In the genomic region with DNA sequence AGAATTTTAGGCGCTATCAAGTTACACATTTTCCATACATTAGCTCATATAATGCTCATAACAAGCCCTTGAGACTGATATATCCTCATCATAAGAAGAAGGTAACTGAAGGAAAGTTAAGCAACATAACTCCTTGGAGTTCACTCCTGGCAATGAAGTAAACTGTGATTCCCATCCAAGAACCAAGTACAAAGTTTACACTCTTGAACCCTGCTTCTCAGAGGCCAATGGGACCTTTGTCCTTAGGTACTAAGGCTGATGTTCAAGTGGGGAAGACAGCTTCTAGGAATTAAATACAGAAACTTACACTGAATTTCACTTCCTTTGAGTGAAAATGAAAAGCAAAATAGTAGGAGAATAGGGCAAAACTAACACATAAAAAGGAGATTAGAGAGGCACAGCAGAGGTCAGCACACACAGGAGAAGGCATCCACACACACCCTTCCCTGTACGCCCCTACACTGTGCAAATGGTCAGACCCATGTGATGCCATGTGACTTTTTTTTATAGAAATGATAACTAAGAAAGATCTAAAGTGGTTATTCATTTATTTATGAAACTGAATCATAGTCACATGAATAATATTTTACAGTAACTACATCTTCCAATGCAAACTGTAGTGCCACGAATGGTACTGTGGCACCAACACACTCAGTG, we compare ENCODE assay signal across 17 mouse cellular contexts.
"Had no signal": no experiment of that assay in that cellular context is flagged by ENCODE, and none has a peak within 500 bp of the region (broad histone marks: within the 10 kb centered on the region; RNA-seq: fewer than 3 reads in every experiment).

No protein-coding gene starts in this region.

- H3K9ac ChIP-seq: limb, embryonic 13.5 days; liver, embryonic 13.5 days; midbrain, embryonic 12.5 days; midbrain, embryonic 15.5 days; neural tube, embryonic 13.5 days; stomach, embryonic 15.5 days had no signal

- H3K36me3 ChIP-seq: limb, embryonic 13.5 days; liver, embryonic 13.5 days; midbrain, embryonic 12.5 days; midbrain, embryonic 15.5 days; neural tube, embryonic 13.5 days; stomach, embryonic 15.5 days had no signal

- ATAC-seq: hindbrain, postnatal 0 days; inflammation-experienced regulatory T-cells, adult 6 months; midbrain, embryonic 15.5 days had no signal

- H3K4me3 ChIP-seq: limb, embryonic 13.5 days; liver, embryonic 13.5 days; midbrain, embryonic 12.5 days; midbrain, embryonic 15.5 days; myocyte; neural tube, embryonic 13.5 days; stomach, embryonic 15.5 days had no signal

- H3K27ac ChIP-seq: hindbrain, postnatal 0 days; limb, embryonic 13.5 days; liver, embryonic 13.5 days; macrophage; midbrain, embryonic 12.5 days; midbrain, embryonic 15.5 days; neural tube, embryonic 13.5 days; stomach, embryonic 15.5 days had no signal

- DNase-seq: left cerebral cortex, postnatal 4 days; liver, embryonic 13.5 days; lung, adult 2 months; lung, postnatal 14 days; retina, postnatal 1 day; right cerebral cortex, postnatal 25 days; spleen, adult 18-20 months; thymus, postnatal 25 days had no signal

- H3K4me2 ChIP-seq: limb, embryonic 13.5 days; liver, embryonic 13.5 days; midbrain, embryonic 12.5 days; midbrain, embryonic 15.5 days; neural tube, embryonic 13.5 days; stomach, embryonic 15.5 days had no signal

- H3K27me3 ChIP-seq: limb, embryonic 13.5 days; liver, embryonic 13.5 days; midbrain, embryonic 12.5 days; midbrain, embryonic 15.5 days; neural tube, embryonic 13.5 days; stomach, embryonic 15.5 days had no signal

- H3K4me1 ChIP-seq: limb, embryonic 13.5 days; liver, embryonic 13.5 days; midbrain, embryonic 12.5 days; midbrain, embryonic 15.5 days; neural tube, embryonic 13.5 days; stomach, embryonic 15.5 days had no signal

- H3K9me3 ChIP-seq: limb, embryonic 13.5 days; liver, embryonic 13.5 days; midbrain, embryonic 12.5 days; midbrain, embryonic 15.5 days; neural tube, embryonic 13.5 days; stomach, embryonic 15.5 days had no signal
